Mouse (Mus musculus) cerebellum, adult (tissue): ENCODE data around the gene Mink1.
"Not testable (repeated sequence)": the region's sequence is repeated elsewhere in the genome, so short reads cannot be mapped to it uniquely, and the experiment has no call there.

ENCODE experiments used
- ATAC-seq: cut with Nextera tagmentation; 2 replicates; pipeline ENCODE4 v1.9.2; 2017; ENCODE audit warnings: mild to moderate bottlenecking, moderate library complexity, mixed read lengths; ENCODE audit not compliant: insufficient number of reproducible peaks, low FRiP score, low TSS enrichment

Gene Mink1

GRCm38 (mm10) chr11:70551526-70551925, 11.2 kb upstream of the Mink1 start:
- no peak for ATAC-seq

- ATAC-seq = no peak
Measured at GRCm38 (mm10) chr11:70553940-70554339, 8.7 kb upstream of the Mink1 start.

- no peak for ATAC-seq
Measured at GRCm38 (mm10) chr11:70557545-70557944, 5.1 kb upstream of the Mink1 start.

GRCm38 (mm10) chr11:70561937-70562286, 769 bp upstream of the Mink1 start:
- no peak for ATAC-seq

- 0 out of 2 replicates have a peak, but pooled peaks have one; percentile 45 for ATAC-seq
Measured at GRCm38 (mm10) chr11:70562995-70563469, 351 bp downstream of the Mink1 start.

- no peak for ATAC-seq
Measured at GRCm38 (mm10) chr11:70563470-70564275, 992 bp downstream of the Mink1 start.

- ATAC-seq = no peak
Measured at GRCm38 (mm10) chr11:70564276-70564873, 1.7 kb downstream of the Mink1 start.

GRCm38 (mm10) chr11:70566586-70566985, 3.9 kb downstream of the Mink1 start:
- no peak for ATAC-seq

- not testable (repeated sequence) for ATAC-seq
Measured at GRCm38 (mm10) chr11:70570614-70571013, 7.9 kb downstream of the Mink1 start.

GRCm38 (mm10) chr11:70571641-70572040, 9.0 kb downstream of the Mink1 start:
- no peak for ATAC-seq

- ATAC-seq = no peak
Measured at GRCm38 (mm10) chr11:70572348-70572902, 9.7 kb downstream of the Mink1 start.

GRCm38 (mm10) chr11:70573872-70574271, 11.2 kb downstream of the Mink1 start:
- no peak for ATAC-seq

GRCm38 (mm10) chr11:70577201-70577600, 14.5 kb downstream of the Mink1 start:
- ATAC-seq = no peak

GRCm38 (mm10) chr11:70578962-70579361, 16.3 kb downstream of the Mink1 start:
- no peak for ATAC-seq

- ATAC-seq = no peak
Measured at GRCm38 (mm10) chr11:70579710-70580357, 17.2 kb downstream of the Mink1 start.

- no peak for ATAC-seq
Measured at GRCm38 (mm10) chr11:70580358-70580720, 17.7 kb downstream of the Mink1 start.

- no peak for ATAC-seq
Measured at GRCm38 (mm10) chr11:70580921-70581320, 18.2 kb downstream of the Mink1 start.

- ATAC-seq = no peak
Measured at GRCm38 (mm10) chr11:70582196-70582595, 19.5 kb downstream of the Mink1 start.

- no peak for ATAC-seq
Measured at GRCm38 (mm10) chr11:70583022-70583714, 20.5 kb downstream of the Mink1 start.

- ATAC-seq = no peak
Measured at GRCm38 (mm10) chr11:70583775-70584174, 21.1 kb downstream of the Mink1 start.
